Mouse (Mus musculus) hindbrain, postnatal 0 days (tissue): ENCODE data around the gene Rimbp2. TPM values are rescaled to one million over a fixed set of nuclear protein-coding genes. Genes with fewer than 3 reads are reported as not detected.

Source experiments
- ATAC-seq: fragments of 200-750 bp; cut with Nextera tagmentation; 2 replicates; pipeline ENCODE4 v1.8.0; 2017; ENCODE audit warnings: mild to moderate bottlenecking, moderate TSS enrichment, moderate library complexity
- DNase-seq: peaks from one replicate; pipeline ENCODE4 v3.0.0-alpha.2; 2015; ENCODE audit warnings: low spot score
- H3K27ac ChIP-seq: fragments of 300-500 bp; sonication (generic); 2 replicates; pipeline ENCODE4 v1.5.1; 2014; ENCODE audit warnings: mild to moderate bottlenecking
- H3K27me3 ChIP-seq: fragments of 300-500 bp; sonication (generic); 2 replicates; pipeline ENCODE4 v1.6.1; 2014; ENCODE audit warnings: low read length, mixed read lengths; ENCODE audit not compliant: insufficient read depth
- H3K36me3 ChIP-seq: fragments of 300-500 bp; sonication (generic); 2 replicates; pipeline ENCODE4 v1.6.1; 2014; ENCODE audit warnings: low read length, mixed read lengths; ENCODE audit not compliant: insufficient read depth
- H3K4me1 ChIP-seq: fragments of 300-500 bp; sonication (generic); 2 replicates; pipeline ENCODE4 v1.6.1; 2014; ENCODE audit warnings: antibody characterized with exemption, low read length, mixed read lengths; ENCODE audit not compliant: insufficient read depth
- H3K4me2 ChIP-seq: fragments of 300-500 bp; sonication (generic); 2 replicates; pipeline ENCODE4 v1.6.1; 2014; ENCODE audit warnings: low read depth, mild to moderate bottlenecking, low read length, moderate library complexity, mixed read lengths
- H3K4me3 ChIP-seq: fragments of 300-500 bp; sonication (generic); 2 replicates; pipeline ENCODE4 v1.5.1; 2014; ENCODE audit warnings: low read length
- H3K9ac ChIP-seq: fragments of 300-500 bp; sonication (generic); replicated peaks from 2 replicates; pipeline ENCODE4 v1.6.1; 2014; ENCODE audit warnings: mild to moderate bottlenecking, low read length, moderate library complexity, mixed read lengths
- H3K9me3 ChIP-seq: fragments of 300-500 bp; sonication (generic); 2 replicates; pipeline ENCODE4 v1.6.1; 2016; ENCODE audit warnings: low read length, mixed read lengths
- CTCF ChIP-seq: IDR thresholded peaks from 2 replicates; pipeline ENCODE4 v1.5.1; 2016; ENCODE audit warnings: antibody characterized with exemption, control low read depth, low read depth
- WGBS: fragments of 180-500 bp; shearing (Covaris S2); extraction: QIAGEN DNeasy Blood & Tissue Kit; methylation state at CpG from one replicate; pipeline ENCODE4 v1.1.7; 2014; 5-methylcytosine and 5-hydroxymethylcytosine counted together
- polyA plus RNA-seq: library from polyadenylated mRNA; unstranded; fragments of >200 nt; fragmentation: Nextera tagmentation; extraction: Ambion mirVana; gene quantifications from 2 replicates; pipeline ENCODE4 v1.2.1, GENCODE M21; 2015
- total RNA-seq: library from RNA; depleted of rRNA; stranded (reverse); fragments of >200 nt; gene quantifications from 2 replicates; pipeline ENCODE4 v1.2.3, GENCODE M21; 2014

Gene Rimbp2
- total and polyA plus RNA-seq, 2 experiments from 2014 or later = 4.5 to 18.9 TPM

- H3K4me3 ChIP-seq = no peak overlapping the region
- WGBS = 90% methylated on average over 5 of the region's 5 CpGs
- no peaks in the 10 kb centered on the region for H3K36me3 ChIP-seq
- H3K27ac ChIP-seq = no peak overlapping the region
- no peaks in the 10 kb centered on the region for H3K27me3 ChIP-seq
- no peak for TF ChIP-seq CTCF
- H3K9me3 ChIP-seq = no peaks in the 10 kb centered on the region
- DNase-seq (no peak), ATAC-seq (no peak)
- no peak overlapping the region for H3K4me2 ChIP-seq
- H3K4me1 ChIP-seq = 0 out of 2 replicates have a peak, but pooled peaks cover 3% of the 10 kb centered on the region
- no peak overlapping the region for H3K9ac ChIP-seq
Observed at GRCm38 (mm10) chr5:128884320-128884719, 69.0 kb downstream of the Rimbp2 start.

GRCm38 (mm10) chr5:128879092-128879491 lies 74.2 kb downstream of the Rimbp2 start:
- no peak for TF ChIP-seq CTCF
- Histone ChIP-seq H3K4me2 (no peak overlapping the region), H3K36me3 (no peaks in the 10 kb centered on the region), H3K4me1 (no peaks in the 10 kb centered on the region; the same call in 1 of the 2 replicates), H3K27ac (no peak overlapping the region), H3K27me3 (no peaks in the 10 kb centered on the region), H3K9ac (no peak overlapping the region), H3K4me3 (no peak overlapping the region), H3K9me3 (no peaks in the 10 kb centered on the region)
- WGBS = 58% methylated on average over 3 of the region's 3 CpGs
- ATAC-seq (no peak), DNase-seq (no peak)

- WGBS = 12% methylated on average over 16 of the region's 16 CpGs
- no peaks in the 10 kb centered on the region for H3K9me3 ChIP-seq
- TF ChIP-seq CTCF = no peak
- no peaks in the 10 kb centered on the region for H3K36me3 ChIP-seq
- no peaks in the 10 kb centered on the region; the same call in 1 of the 2 replicates for H3K4me1 ChIP-seq
- DNase-seq (peak; percentile 81), ATAC-seq (peak; percentile 86)
- H3K4me2 ChIP-seq = no peak overlapping the region
- no peaks in the 10 kb centered on the region for H3K27me3 ChIP-seq
- H3K9ac ChIP-seq = no peak overlapping the region
- no peak overlapping the region for H3K4me3 ChIP-seq
- H3K27ac ChIP-seq = peak overlapping the region; percentile 17; the same call in 1 of the 2 replicates
Observed at GRCm38 (mm10) chr5:128877425-128878035, 75.8 kb downstream of the Rimbp2 start.

GRCm38 (mm10) chr5:128871706-128872105 lies 81.6 kb downstream of the Rimbp2 start:
- 73% methylated on average over 3 of the region's 3 CpGs for whole genome bisulfite sequencing
- DNase-seq = no peak

GRCm38 (mm10) chr5:128866811-128867210 lies 86.5 kb downstream of the Rimbp2 start:
- Histone ChIP-seq H3K27ac (no peak overlapping the region), H3K9ac (no peak overlapping the region), H3K9me3 (no peaks in the 10 kb centered on the region), H3K27me3 (no peaks in the 10 kb centered on the region), H3K4me2 (no peak overlapping the region), H3K4me3 (no peak overlapping the region), H3K4me1 (no peaks in the 10 kb centered on the region), H3K36me3 (no peaks in the 10 kb centered on the region)
- 67% methylated on average over 5 of the region's 5 CpGs for WGBS
- ATAC-seq (no peak), DNase-seq (no peak)
- TF ChIP-seq CTCF = no peak

More at GRCm38 (mm10) chr5:128871706-128872105, 81.6 kb downstream of the Rimbp2 start:
- Histone ChIP-seq H3K4me2 (no peak overlapping the region), H3K4me3 (no peak overlapping the region), H3K9me3 (no peaks in the 10 kb centered on the region), H3K27ac (no peak overlapping the region), H3K27me3 (no peaks in the 10 kb centered on the region), H3K9ac (no peak overlapping the region), H3K36me3 (no peaks in the 10 kb centered on the region), H3K4me1 (no peaks in the 10 kb centered on the region; the same call in 1 of the 2 replicates)
- no peak for ATAC-seq
- TF ChIP-seq CTCF = no peak

- DNase-seq (no peak), ATAC-seq (no peak)
- Histone ChIP-seq H3K27ac (no peak overlapping the region), H3K4me2 (no peak overlapping the region), H3K9ac (no peak overlapping the region), H3K4me3 (no peak overlapping the region), H3K36me3 (no peaks in the 10 kb centered on the region), H3K27me3 (no peaks in the 10 kb centered on the region), H3K4me1 (no peaks in the 10 kb centered on the region), H3K9me3 (no peaks in the 10 kb centered on the region)
- TF ChIP-seq CTCF = no peak
- 84% methylated on average over 5 of the region's 5 CpGs for WGBS
Observed at GRCm38 (mm10) chr5:128866291-128866690, 87.0 kb downstream of the Rimbp2 start.

GRCm38 (mm10) chr5:128863497-128863896 lies 89.8 kb downstream of the Rimbp2 start:
- WGBS = 65% methylated on average over 6 of the region's 6 CpGs
- Histone ChIP-seq H3K36me3 (no peaks in the 10 kb centered on the region), H3K4me1 (no peaks in the 10 kb centered on the region), H3K4me3 (no peak overlapping the region), H3K9ac (no peak overlapping the region), H3K4me2 (no peak overlapping the region), H3K27ac (no peak overlapping the region), H3K27me3 (no peaks in the 10 kb centered on the region), H3K9me3 (no peaks in the 10 kb centered on the region)
- no peak for TF ChIP-seq CTCF
- no peak for ATAC-seq
- no peak for DNase-seq
